Mouse (Mus musculus): ENCODE results near the gene 1700122O11Rik.

- TF ChIP-seq CTCF (IDR thresholded peaks at IDR 0.05; ENCODE audit: low read depth): peak; percentile 53
- TF ChIP-seq EP300 (optimal IDR thresholded peaks at IDR 0.05): no peak
These were observed 5.2 kb upstream of the 1700122O11Rik start for GRCm38 (mm10) chr17:48043154-48043880.
